Mouse (Mus musculus): Measurements from ENCODE around the gene Dis3l2. TPM values are rescaled to one million over a fixed set of nuclear protein-coding genes. Genes with fewer than 3 reads are reported as not detected.

Gene Dis3l2
- polyA plus RNA-seq, 1 experiment from 2014 or later: 39.1 TPM

DNA sequence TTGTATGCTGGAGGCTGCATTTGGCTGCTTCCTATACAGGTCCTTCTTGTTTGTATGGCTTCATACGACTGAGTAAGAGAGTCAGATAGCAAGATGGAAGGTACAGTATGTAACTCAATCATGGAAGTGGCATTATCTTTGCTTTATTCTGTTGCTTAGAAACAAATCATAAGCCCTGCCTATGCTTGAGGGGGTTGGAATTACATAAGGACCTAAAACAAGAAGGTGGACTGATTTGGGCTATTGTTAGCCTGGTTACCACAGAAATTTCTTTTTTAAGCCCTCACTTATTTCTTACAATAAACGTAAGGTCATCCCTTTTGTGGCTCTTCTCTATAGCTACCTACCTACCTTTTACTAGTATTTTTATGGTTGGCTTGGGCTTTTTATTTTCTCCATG, 131.4 kb downstream of the Dis3l2 start:
- WGBS: 94% methylated on average over 2 of the region's 2 CpGs
- no peak overlapping the region for H3K27ac ChIP-seq (ENCODE audit: low read depth, low read length)
- no peaks in the 10 kb centered on the region for H3K27me3 ChIP-seq (ENCODE audit: control insufficient read depth, insufficient read depth, low read length)
- no peaks in the 10 kb centered on the region for H3K9me3 ChIP-seq (ENCODE audit: control insufficient read depth, low read length)
- H3K4me2 ChIP-seq (ENCODE audit: low read depth, low read length): no peak overlapping the region
- no peak overlapping the region for H3K4me3 ChIP-seq (ENCODE audit: low read depth, low read length)
- no peaks in the 10 kb centered on the region for H3K4me1 ChIP-seq (ENCODE audit: control insufficient read depth, insufficient read depth, low read length)
- no peaks in the 10 kb centered on the region for H3K36me3 ChIP-seq (ENCODE audit: control insufficient read depth, insufficient read depth, low read length)
- ATAC-seq (ENCODE audit: low read depth): no peak
- no peak overlapping the region for H3K9ac ChIP-seq (replicated peaks; ENCODE audit: low read depth, low read length)

DNA sequence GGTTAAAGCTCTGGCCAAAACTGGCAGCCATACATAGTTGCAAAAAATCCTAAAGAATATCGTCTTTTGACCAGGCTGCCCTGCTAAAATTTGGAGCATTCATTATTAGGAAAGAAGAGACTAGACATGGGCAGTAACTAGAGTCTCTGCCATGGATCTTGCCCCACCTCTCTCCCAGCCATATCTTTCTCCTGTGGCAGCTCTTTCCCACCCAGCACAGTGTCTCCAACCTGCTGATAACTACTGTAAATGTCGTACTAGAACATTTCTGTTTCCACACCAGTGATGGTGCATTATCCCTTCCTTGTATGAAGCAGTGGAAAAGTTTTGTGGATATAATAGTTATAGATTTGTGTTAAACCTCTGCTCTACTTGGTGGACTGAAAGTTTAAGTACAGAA, 147.1 kb downstream of the Dis3l2 start:
- H3K9me3 ChIP-seq (ENCODE audit: control insufficient read depth, low read length): no peaks in the 10 kb centered on the region
- H3K36me3 ChIP-seq (ENCODE audit: control insufficient read depth, insufficient read depth, low read length): no peaks in the 10 kb centered on the region
- H3K4me2 ChIP-seq (ENCODE audit: low read depth, low read length): no peak overlapping the region
- H3K27ac ChIP-seq (ENCODE audit: low read depth, low read length): no peak overlapping the region
- H3K4me3 ChIP-seq (ENCODE audit: low read depth, low read length): no peak overlapping the region
- no peak for ATAC-seq (ENCODE audit: low read depth)
- no peaks in the 10 kb centered on the region for H3K27me3 ChIP-seq (ENCODE audit: control insufficient read depth, insufficient read depth, low read length)
- no peak overlapping the region for H3K9ac ChIP-seq (replicated peaks; ENCODE audit: low read depth, low read length)
- H3K4me1 ChIP-seq (ENCODE audit: control insufficient read depth, insufficient read depth, low read length): no peaks in the 10 kb centered on the region
- 94% methylated on average over 2 of the region's 2 CpGs for WGBS

DNA sequence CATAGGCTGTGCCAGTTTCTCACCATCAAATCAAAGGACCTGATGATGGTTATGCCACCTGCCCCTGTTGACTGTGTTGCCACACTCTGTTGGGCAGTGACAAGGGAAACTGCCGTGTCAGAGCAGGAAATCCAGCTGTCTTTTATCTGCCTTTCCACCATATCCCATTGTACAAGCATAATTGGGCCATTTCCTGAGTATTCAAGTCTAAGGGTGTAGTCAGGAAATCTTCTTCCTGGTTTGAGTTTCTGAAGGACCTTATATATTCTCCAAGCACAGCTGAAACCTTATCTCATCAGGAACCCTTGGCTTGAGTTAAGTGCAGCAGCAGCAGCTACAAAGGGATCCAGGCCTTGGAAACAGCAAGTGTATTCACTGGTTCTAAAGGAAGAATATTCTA, 155.3 kb downstream of the Dis3l2 start:
- no peaks in the 10 kb centered on the region for H3K36me3 ChIP-seq (ENCODE audit: control insufficient read depth, insufficient read depth, low read length)
- H3K4me2 ChIP-seq (ENCODE audit: low read depth, low read length): no peak overlapping the region
- H3K4me1 ChIP-seq (ENCODE audit: control insufficient read depth, insufficient read depth, low read length): no peaks in the 10 kb centered on the region
- H3K9ac ChIP-seq (replicated peaks; ENCODE audit: low read depth, low read length): no peak overlapping the region
- ATAC-seq (ENCODE audit: low read depth): no peak
- no peak overlapping the region for H3K4me3 ChIP-seq (ENCODE audit: low read depth, low read length)
- no peaks in the 10 kb centered on the region for H3K9me3 ChIP-seq (ENCODE audit: control insufficient read depth, low read length)
- 58% methylated on average over 1 of the region's 1 CpGs for whole genome bisulfite sequencing
- no peaks in the 10 kb centered on the region for H3K27me3 ChIP-seq (ENCODE audit: control insufficient read depth, insufficient read depth, low read length)
- no peak overlapping the region for H3K27ac ChIP-seq (ENCODE audit: low read depth, low read length)

DNA sequence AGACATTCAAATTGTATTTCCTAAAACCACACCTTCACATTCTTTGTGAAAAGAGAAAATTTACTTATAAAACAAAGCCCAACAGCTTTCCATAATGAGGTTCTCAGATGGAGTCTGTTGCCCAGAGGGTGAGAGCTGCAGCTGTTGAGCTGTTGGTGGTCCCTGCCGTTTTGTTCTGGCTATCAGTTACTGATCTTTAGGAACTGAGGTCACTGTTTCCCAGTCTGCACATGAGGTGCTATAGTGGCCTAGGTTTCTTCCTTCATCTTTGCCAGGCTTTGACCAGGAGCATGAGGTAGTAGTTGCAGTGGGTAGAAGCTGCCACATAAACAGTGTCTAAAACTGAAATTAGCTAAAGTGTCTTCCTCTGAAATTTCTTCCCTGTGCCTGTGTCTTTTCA, 155.8 kb downstream of the Dis3l2 start:
- no peak for ATAC-seq (ENCODE audit: low read depth)
- no peaks in the 10 kb centered on the region for H3K4me1 ChIP-seq (ENCODE audit: control insufficient read depth, insufficient read depth, low read length)
- H3K27me3 ChIP-seq (ENCODE audit: control insufficient read depth, insufficient read depth, low read length): no peaks in the 10 kb centered on the region
- H3K4me3 ChIP-seq (ENCODE audit: low read depth, low read length): no peak overlapping the region
- 32% methylated on average over 1 of the region's 1 CpGs for WGBS
- H3K9me3 ChIP-seq (ENCODE audit: control insufficient read depth, low read length): no peaks in the 10 kb centered on the region
- H3K36me3 ChIP-seq (ENCODE audit: control insufficient read depth, insufficient read depth, low read length): no peaks in the 10 kb centered on the region
- no peak overlapping the region for H3K9ac ChIP-seq (replicated peaks; ENCODE audit: low read depth, low read length)
- no peak overlapping the region for H3K27ac ChIP-seq (ENCODE audit: low read depth, low read length)
- H3K4me2 ChIP-seq (ENCODE audit: low read depth, low read length): no peak overlapping the region

DNA sequence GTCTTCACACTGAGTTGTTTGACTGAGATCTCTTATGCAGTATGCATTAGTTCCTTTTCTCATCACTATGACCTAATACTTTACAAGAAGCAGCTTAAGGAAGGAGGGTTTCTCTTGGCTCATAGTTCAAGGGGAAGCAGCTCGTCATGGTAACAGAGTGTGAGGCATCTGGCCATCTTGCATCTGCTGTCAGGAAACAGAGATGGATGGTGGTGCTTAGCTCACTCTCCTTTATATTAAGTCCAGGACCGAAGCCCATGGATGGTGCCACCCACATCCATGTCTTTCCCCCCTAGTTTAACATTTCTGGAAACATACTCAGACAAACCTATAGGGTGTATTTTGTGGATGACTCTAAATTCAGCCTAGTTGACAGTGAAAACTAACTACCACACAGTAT, 170.1 kb downstream of the Dis3l2 start:
- Histone ChIP-seq H3K36me3 (ENCODE audit: control insufficient read depth, insufficient read depth, low read length) (0 out of 2 replicates have a peak, but pooled peaks cover 4% of the 10 kb centered on the region), H3K4me3 (ENCODE audit: low read depth, low read length) (no peak overlapping the region), H3K27me3 (ENCODE audit: control insufficient read depth, insufficient read depth, low read length) (no peaks in the 10 kb centered on the region), H3K9ac (replicated peaks; ENCODE audit: low read depth, low read length) (no peak overlapping the region), H3K4me1 (ENCODE audit: control insufficient read depth, insufficient read depth, low read length) (no peaks in the 10 kb centered on the region), H3K4me2 (ENCODE audit: low read depth, low read length) (no peak overlapping the region), H3K9me3 (ENCODE audit: control insufficient read depth, low read length) (no peaks in the 10 kb centered on the region), H3K27ac (ENCODE audit: low read depth, low read length) (no peak overlapping the region)
- whole genome bisulfite sequencing: 29% methylated on average over 2 of the region's 2 CpGs
- ATAC-seq (ENCODE audit: low read depth): no peak

DNA sequence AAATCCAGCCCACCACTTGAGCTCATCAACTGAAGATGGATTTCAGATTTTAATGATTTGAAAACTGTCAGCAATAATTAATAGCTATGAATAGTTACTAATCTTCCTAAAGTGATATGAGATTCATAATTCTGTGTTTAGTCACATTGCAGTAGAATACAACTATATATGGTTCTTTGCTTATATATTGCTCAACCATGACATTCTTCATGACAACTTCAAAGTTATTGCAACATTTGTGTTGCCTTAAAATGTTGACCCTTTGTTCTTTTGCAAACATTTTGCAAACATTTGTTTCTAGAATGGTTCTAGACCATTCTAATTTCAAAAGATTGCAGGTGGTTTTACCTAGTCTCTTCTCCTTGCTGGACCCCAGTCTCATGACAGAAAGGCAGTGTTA, 175.1 kb downstream of the Dis3l2 start:
- Histone ChIP-seq H3K4me1 (ENCODE audit: control insufficient read depth, insufficient read depth, low read length) (no peaks in the 10 kb centered on the region), H3K27me3 (ENCODE audit: control insufficient read depth, insufficient read depth, low read length) (no peaks in the 10 kb centered on the region), H3K9ac (replicated peaks; ENCODE audit: low read depth, low read length) (no peak overlapping the region), H3K9me3 (ENCODE audit: control insufficient read depth, low read length) (no peaks in the 10 kb centered on the region), H3K4me3 (ENCODE audit: low read depth, low read length) (no peak overlapping the region), H3K27ac (ENCODE audit: low read depth, low read length) (no peak overlapping the region), H3K4me2 (ENCODE audit: low read depth, low read length) (no peak overlapping the region), H3K36me3 (ENCODE audit: control insufficient read depth, insufficient read depth, low read length) (0 out of 2 replicates have a peak, but pooled peaks cover 4% of the 10 kb centered on the region)
- no peak for ATAC-seq (ENCODE audit: low read depth)

DNA sequence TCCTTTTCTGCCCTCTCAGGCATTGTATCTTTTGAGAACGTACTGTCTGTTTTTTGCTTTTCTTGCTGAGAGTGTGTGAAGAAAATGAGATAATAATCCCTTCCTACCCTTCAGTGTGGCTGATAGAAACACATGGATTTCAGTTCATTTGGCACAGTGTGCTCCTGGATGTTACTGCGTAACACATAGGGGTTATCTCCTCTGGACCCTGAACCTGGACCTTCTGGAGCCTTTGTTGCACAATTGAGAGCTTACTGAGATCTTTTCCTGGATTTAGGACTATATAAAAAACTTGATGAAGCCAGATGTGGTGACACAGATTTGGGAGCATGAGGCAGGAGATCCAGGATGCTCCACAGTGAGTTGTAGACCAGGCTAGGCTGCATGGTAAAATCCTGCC, 175.9 kb downstream of the Dis3l2 start:
- WGBS: 99% methylated on average over 2 of the region's 2 CpGs
- no peak overlapping the region for H3K9ac ChIP-seq (replicated peaks; ENCODE audit: low read depth, low read length)
- H3K36me3 ChIP-seq (ENCODE audit: control insufficient read depth, insufficient read depth, low read length): 0 out of 2 replicates have a peak, but pooled peaks cover 4% of the 10 kb centered on the region
- no peak for ATAC-seq (ENCODE audit: low read depth)
- no peaks in the 10 kb centered on the region for H3K27me3 ChIP-seq (ENCODE audit: control insufficient read depth, insufficient read depth, low read length)
- no peak overlapping the region for H3K4me2 ChIP-seq (ENCODE audit: low read depth, low read length)
- H3K27ac ChIP-seq (ENCODE audit: low read depth, low read length): no peak overlapping the region
- no peaks in the 10 kb centered on the region for H3K4me1 ChIP-seq (ENCODE audit: control insufficient read depth, insufficient read depth, low read length)
- H3K9me3 ChIP-seq (ENCODE audit: control insufficient read depth, low read length): no peaks in the 10 kb centered on the region
- no peak overlapping the region for H3K4me3 ChIP-seq (ENCODE audit: low read depth, low read length)

DNA sequence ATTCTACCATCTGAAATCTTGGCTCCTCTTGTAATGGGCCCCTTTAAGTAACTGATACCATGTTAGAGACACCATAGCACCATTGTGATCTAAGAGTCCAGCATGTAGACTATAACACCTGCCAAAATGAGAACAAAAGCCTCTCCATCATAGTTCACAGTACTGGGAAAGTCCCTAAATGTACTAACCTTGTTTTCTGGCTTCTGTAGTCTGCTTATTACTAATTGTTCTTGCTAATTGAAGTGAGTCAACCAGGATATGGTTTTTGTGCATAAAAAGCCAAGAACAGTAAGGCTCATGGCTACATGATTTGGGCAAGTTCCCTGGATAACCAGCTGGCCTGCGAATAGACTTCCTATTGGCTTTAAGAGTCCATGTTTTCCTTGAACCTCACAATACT, 183.5 kb downstream of the Dis3l2 start:
- no peaks in the 10 kb centered on the region for H3K4me1 ChIP-seq (ENCODE audit: control insufficient read depth, insufficient read depth, low read length)
- no peaks in the 10 kb centered on the region for H3K27me3 ChIP-seq (ENCODE audit: control insufficient read depth, insufficient read depth, low read length)
- WGBS: 100% methylated on average over 1 of the region's 1 CpGs
- no peak overlapping the region for H3K4me3 ChIP-seq (ENCODE audit: low read depth, low read length)
- no peaks in the 10 kb centered on the region for H3K36me3 ChIP-seq (ENCODE audit: control insufficient read depth, insufficient read depth, low read length)
- no peaks in the 10 kb centered on the region for H3K9me3 ChIP-seq (ENCODE audit: control insufficient read depth, low read length)
- H3K27ac ChIP-seq (ENCODE audit: low read depth, low read length): no peak overlapping the region
- no peak for ATAC-seq (ENCODE audit: low read depth)
- H3K4me2 ChIP-seq (ENCODE audit: low read depth, low read length): no peak overlapping the region
- no peak overlapping the region for H3K9ac ChIP-seq (replicated peaks; ENCODE audit: low read depth, low read length)

DNA sequence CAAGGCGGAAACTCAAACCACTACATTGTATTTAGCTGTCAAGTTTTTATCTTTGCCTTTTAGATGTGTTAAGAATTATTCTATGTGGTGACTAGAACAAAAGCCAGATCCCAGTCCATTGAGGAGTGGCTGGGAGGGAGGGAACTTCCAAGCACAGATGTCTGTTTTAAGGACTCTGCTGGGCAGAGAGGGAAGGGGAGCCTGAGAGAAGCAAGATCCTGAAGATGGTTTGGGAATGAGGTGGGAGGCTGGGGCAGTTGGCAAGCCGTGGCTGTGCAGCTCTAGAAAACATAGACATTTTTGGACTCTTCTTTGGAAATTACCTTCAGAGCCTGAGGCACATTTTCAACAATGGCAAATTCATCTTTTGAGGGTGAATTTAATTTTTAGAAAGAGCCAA, 208.9 kb downstream of the Dis3l2 start:
- no peak overlapping the region for H3K4me3 ChIP-seq (ENCODE audit: low read depth, low read length)
- no peaks in the 10 kb centered on the region for H3K36me3 ChIP-seq (ENCODE audit: control insufficient read depth, insufficient read depth, low read length)
- H3K27ac ChIP-seq (ENCODE audit: low read depth, low read length): no peak overlapping the region
- no peaks in the 10 kb centered on the region for H3K27me3 ChIP-seq (ENCODE audit: control insufficient read depth, insufficient read depth, low read length)
- WGBS: 91% methylated on average over 2 of the region's 2 CpGs
- no peak overlapping the region for H3K9ac ChIP-seq (replicated peaks; ENCODE audit: low read depth, low read length)
- no peak for ATAC-seq (ENCODE audit: low read depth)
- H3K9me3 ChIP-seq (ENCODE audit: control insufficient read depth, low read length): no peaks in the 10 kb centered on the region
- no peaks in the 10 kb centered on the region for H3K4me1 ChIP-seq (ENCODE audit: control insufficient read depth, insufficient read depth, low read length)
- H3K4me2 ChIP-seq (ENCODE audit: low read depth, low read length): no peak overlapping the region

DNA sequence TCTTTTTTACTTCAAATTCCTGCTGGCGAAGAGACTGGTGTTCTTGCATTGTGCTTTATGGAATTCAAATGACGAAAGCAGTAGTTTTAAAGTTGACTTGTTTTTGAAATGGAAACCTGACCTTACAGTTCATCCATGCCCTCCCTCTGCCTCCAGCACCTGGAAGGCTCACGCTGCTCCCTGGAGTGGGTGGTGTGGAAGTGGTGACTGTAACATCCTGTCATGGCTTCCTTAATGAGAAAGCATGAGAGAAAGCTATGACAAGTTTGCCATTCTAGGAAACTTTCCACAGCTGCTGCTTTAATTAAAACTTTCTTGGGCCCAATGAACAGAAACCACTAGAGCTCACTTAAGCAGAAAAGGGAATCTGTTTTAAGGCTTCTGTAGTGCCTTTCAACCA, 210.3 kb downstream of the Dis3l2 start:
- no peak overlapping the region for H3K9ac ChIP-seq (replicated peaks; ENCODE audit: low read depth, low read length)
- 90% methylated on average over 3 of the region's 3 CpGs for WGBS
- H3K9me3 ChIP-seq (ENCODE audit: control insufficient read depth, low read length): no peaks in the 10 kb centered on the region
- H3K4me3 ChIP-seq (ENCODE audit: low read depth, low read length): no peak overlapping the region
- ATAC-seq (ENCODE audit: low read depth): no peak
- H3K27me3 ChIP-seq (ENCODE audit: control insufficient read depth, insufficient read depth, low read length): no peaks in the 10 kb centered on the region
- H3K27ac ChIP-seq (ENCODE audit: low read depth, low read length): no peak overlapping the region
- no peaks in the 10 kb centered on the region for H3K36me3 ChIP-seq (ENCODE audit: control insufficient read depth, insufficient read depth, low read length)
- H3K4me2 ChIP-seq (ENCODE audit: low read depth, low read length): no peak overlapping the region
- H3K4me1 ChIP-seq (ENCODE audit: control insufficient read depth, insufficient read depth, low read length): no peaks in the 10 kb centered on the region

Measured in neural tube, embryonic 14.5 days (tissue).